Mouse (Mus musculus) brain, embryonic 14.5 days (tissue): ENCODE measurements at regions not wholly inside any gene's neighbourhood (a gene's known extent, or its start where the extent isn't known, plus 50 kb on each side); places are given as distances from the start of the nearest gene placed in this dataset.
"Not testable (repeated sequence)": the region's sequence is repeated elsewhere in the genome, so short reads cannot be mapped to it uniquely, and the experiment has no call there.

ENCODE experiments used
- DNase-seq: peaks from one replicate; pipeline ENCODE4 v3.0.0-alpha.2; 2011; ENCODE audit warnings: low read depth
- CTCF ChIP-seq: fragments of 200-500 bp; IDR thresholded peaks from 2 replicates; pipeline ENCODE4 v1.5.1; 2012; ENCODE audit warnings: inconsistent platforms, mild to moderate bottlenecking, moderate library complexity, borderline replicate concordance; ENCODE audit not compliant: insufficient read depth, insufficient read length; ENCODE audit errors: extremely low read depth
- POLR2A ChIP-seq: fragments of 200-500 bp; IDR thresholded peaks from 2 replicates; pipeline ENCODE4 v1.6.1; 2012; ENCODE audit warnings: mild to moderate bottlenecking, inconsistent platforms, borderline replicate concordance; ENCODE audit not compliant: poor library complexity, insufficient read depth, insufficient read length, severe bottlenecking; ENCODE audit errors: extremely low read depth

- TF ChIP-seq CTCF (no peak), POLR2A (no peak)
- DNase-seq: peak; percentile 51
Measured at GRCm38 (mm10) chr10:48582006-48582405, 1206.6 kb downstream of the Grik2 start.

- TF ChIP-seq POLR2A (no peak), CTCF (no peak)
- no peak for DNase-seq
Measured at GRCm38 (mm10) chr10:48581081-48581480, 1207.5 kb downstream of the Grik2 start.

- peak; percentile 17 for DNase-seq
- TF ChIP-seq CTCF: no peak
- TF ChIP-seq POLR2A: no peak
Measured at GRCm38 (mm10) chr10:48572600-48572999, 1216.0 kb downstream of the Grik2 start.

- DNase-seq: not testable (repeated sequence)
Measured at GRCm38 (mm10) chr10:48549791-48550190, 1238.8 kb downstream of the Grik2 start.

- DNase-seq: peak; percentile 79
- no peak for TF ChIP-seq CTCF
- TF ChIP-seq POLR2A: no peak
Measured at GRCm38 (mm10) chr10:48522258-48522657, 1266.3 kb downstream of the Grik2 start.

- TF ChIP-seq POLR2A (no peak), CTCF (no peak)
- peak; percentile 84 for DNase-seq
Measured at GRCm38 (mm10) chr10:48472927-48473326, 1315.6 kb downstream of the Grik2 start.

GRCm38 (mm10) chr10:48443739-48444342, 1344.7 kb downstream of the Grik2 start:
- DNase-seq: peak; percentile 86
- no peak for TF ChIP-seq CTCF
- no peak for TF ChIP-seq POLR2A

GRCm38 (mm10) chr10:48433287-48433686, 1355.3 kb downstream of the Grik2 start:
- TF ChIP-seq POLR2A (no peak), CTCF (no peak)
- DNase-seq: no peak

- no peak for DNase-seq
- TF ChIP-seq POLR2A: no peak
- TF ChIP-seq CTCF: no peak
Measured at GRCm38 (mm10) chr10:48425501-48425900, 1363.1 kb downstream of the Grik2 start.

GRCm38 (mm10) chr10:48405071-48405470, 1383.5 kb downstream of the Grik2 start:
- no peak for TF ChIP-seq POLR2A
- TF ChIP-seq CTCF: no peak
- DNase-seq: no peak
